Mouse (Mus musculus) forebrain, postnatal 0 days (tissue): ENCODE measurements around the gene Trpv2. TPM values are rescaled to one million over a fixed set of nuclear protein-coding genes. Genes with fewer than 3 reads are reported as not detected.

ENCODE experiments used
- ATAC-seq: fragments of 200-750 bp; cut with Nextera tagmentation; 2 replicates; pipeline ENCODE4 v1.8.0; 2017; ENCODE audit warnings: mild to moderate bottlenecking, moderate library complexity
- DNase-seq: peaks from one replicate; pipeline ENCODE4 v3.0.0-alpha.2; 2015
- H3K27ac ChIP-seq: fragments of 300-500 bp; sonication (generic); 2 replicates; pipeline ENCODE4 v1.5.1; 2014; ENCODE audit warnings: low read depth, mild to moderate bottlenecking, antibody characterized with exemption, low read length, moderate library complexity, mixed read lengths
- H3K27me3 ChIP-seq: fragments of 300-500 bp; sonication (generic); 2 replicates; pipeline ENCODE4 v1.6.1; 2014; ENCODE audit warnings: mild to moderate bottlenecking, low read length, mixed read lengths; ENCODE audit not compliant: insufficient read depth
- H3K36me3 ChIP-seq: fragments of 300-500 bp; sonication (generic); 2 replicates; pipeline ENCODE4 v1.6.1; 2014; ENCODE audit warnings: mild to moderate bottlenecking, moderate library complexity; ENCODE audit not compliant: insufficient read depth
- H3K4me1 ChIP-seq: fragments of 300-500 bp; sonication (generic); 2 replicates; pipeline ENCODE4 v1.6.1; 2014; ENCODE audit warnings: antibody characterized with exemption; ENCODE audit not compliant: insufficient read depth
- H3K4me2 ChIP-seq: fragments of 300-500 bp; sonication (generic); 2 replicates; pipeline ENCODE4 v1.6.1; 2014; ENCODE audit warnings: low read depth, mild to moderate bottlenecking, moderate library complexity
- H3K4me3 ChIP-seq: fragments of 300-500 bp; sonication (generic); 2 replicates; pipeline ENCODE4 v1.5.1; 2014; ENCODE audit warnings: low read depth, low read length, mixed read lengths
- H3K9ac ChIP-seq: fragments of 300-500 bp; sonication (generic); 2 replicates; pipeline ENCODE4 v1.6.1; 2014; ENCODE audit warnings: mild to moderate bottlenecking
- H3K9me3 ChIP-seq: fragments of 300-500 bp; sonication (generic); 2 replicates; pipeline ENCODE4 v1.6.1; 2016; ENCODE audit warnings: low read length
- CTCF ChIP-seq: sonication (generic); IDR thresholded peaks from 2 replicates; pipeline ENCODE4 v1.5.1; 2016; ENCODE audit warnings: antibody characterized with exemption, control low read depth, low read depth
- WGBS: fragments of 180-500 bp; shearing (Covaris S2); extraction: QIAGEN DNeasy Blood & Tissue Kit; methylation state at CpG from one replicate; pipeline ENCODE4 v1.1.7; 2014; 5-methylcytosine and 5-hydroxymethylcytosine counted together
- polyA plus RNA-seq: library from polyadenylated mRNA; unstranded; fragments of >200 nt; fragmentation: Nextera tagmentation; extraction: Ambion mirVana; gene quantifications from 2 replicates; pipeline ENCODE4 v1.2.1, GENCODE M21; 2015
- total RNA-seq: library from RNA; depleted of rRNA; stranded (reverse); fragments of >200 nt; gene quantifications from 2 replicates; pipeline ENCODE4 v1.2.3, GENCODE M21; 2014

The Trpv2 gene
- total and polyA plus RNA-seq, 2 experiments from 2014 or later, result 26.2 to 46.6 TPM

GRCm38 (mm10) chr11:62591026-62591425 is 16.7 kb downstream of the Trpv2 start:
- H3K27ac ChIP-seq, result no peak overlapping the region
- 68% methylated on average over 2 of the region's 2 CpGs for whole genome bisulfite sequencing
- DNase-seq (no peak), ATAC-seq (no peak)
- no peak overlapping the region for H3K9ac ChIP-seq
- no peaks in the 10 kb centered on the region for H3K9me3 ChIP-seq
- peaks cover 23% of the 10 kb centered on the region for H3K36me3 ChIP-seq
- H3K4me3 ChIP-seq, result no peak overlapping the region
- H3K4me2 ChIP-seq, result no peak overlapping the region
- no peaks in the 10 kb centered on the region for H3K27me3 ChIP-seq
- TF ChIP-seq CTCF, result no peak
- no peaks in the 10 kb centered on the region for H3K4me1 ChIP-seq

GRCm38 (mm10) chr11:62591904-62592575 is 17.8 kb downstream of the Trpv2 start:
- DNase-seq (no peak), ATAC-seq (no peak)
- peaks cover 25% of the 10 kb centered on the region for H3K36me3 ChIP-seq
- TF ChIP-seq CTCF, result no peak
- H3K9ac ChIP-seq, result no peak overlapping the region
- no peaks in the 10 kb centered on the region for H3K27me3 ChIP-seq
- H3K9me3 ChIP-seq, result no peaks in the 10 kb centered on the region
- no peak overlapping the region for H3K4me2 ChIP-seq
- H3K27ac ChIP-seq, result no peak overlapping the region
- WGBS, result 68% methylated on average over 8 of the region's 8 CpGs
- no peaks in the 10 kb centered on the region for H3K4me1 ChIP-seq
- H3K4me3 ChIP-seq, result no peak overlapping the region

GRCm38 (mm10) chr11:62598571-62598970 is 24.3 kb downstream of the Trpv2 start:
- no peak for DNase-seq
- H3K27ac ChIP-seq, result no peak overlapping the region
- H3K9me3 ChIP-seq, result no peaks in the 10 kb centered on the region
- peaks cover 5% of the 10 kb centered on the region for H3K4me1 ChIP-seq
- H3K36me3 ChIP-seq, result peaks cover 18% of the 10 kb centered on the region
- H3K4me3 ChIP-seq, result no peak overlapping the region
- TF ChIP-seq CTCF, result no peak
- 86% methylated on average over 4 of the region's 4 CpGs for WGBS
- H3K9ac ChIP-seq, result no peak overlapping the region
- no peak overlapping the region for H3K4me2 ChIP-seq
- ATAC-seq, result no peak
- H3K27me3 ChIP-seq, result no peaks in the 10 kb centered on the region

DNA sequence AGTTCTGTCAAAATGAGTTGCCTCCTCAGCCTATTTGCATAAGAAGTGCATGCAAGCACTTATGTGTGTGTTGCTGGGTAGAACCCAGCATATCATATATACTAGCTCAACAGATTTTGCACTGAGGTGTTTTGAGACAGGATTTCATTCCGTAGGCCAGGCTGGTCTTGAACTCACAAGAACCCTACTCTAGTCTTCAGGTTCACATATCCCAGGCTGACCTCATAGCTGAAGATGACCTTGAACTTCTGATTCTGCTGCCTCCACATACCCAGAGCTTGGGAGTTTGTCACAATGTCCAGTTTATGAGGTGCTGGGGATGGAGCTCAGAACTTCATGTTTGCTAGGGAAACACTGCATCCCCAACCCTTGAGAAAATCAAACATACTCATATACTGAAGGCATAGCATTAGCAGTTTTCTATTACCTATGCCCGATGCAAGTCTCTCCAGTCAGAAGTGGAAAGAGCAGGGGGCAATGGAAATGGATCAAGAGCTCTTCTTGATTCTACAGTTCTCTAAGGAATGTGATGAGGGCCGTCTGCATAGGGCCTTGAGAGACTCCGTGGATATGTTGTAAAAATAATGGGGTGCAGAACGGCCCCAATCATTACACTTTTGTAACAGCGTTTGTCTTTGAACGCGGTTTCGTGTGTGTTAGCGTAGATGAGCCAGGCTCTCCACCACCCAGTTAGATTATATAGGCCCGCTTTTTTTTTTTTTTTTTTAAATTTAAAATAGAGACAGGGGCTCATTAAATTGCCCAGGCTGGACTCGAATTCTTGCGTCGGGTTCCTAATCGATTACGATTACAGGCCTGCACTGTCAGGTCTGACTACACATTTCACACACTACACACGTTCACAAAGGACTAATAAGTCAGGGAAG is 27.7 kb downstream of the Trpv2 start:
- H3K9ac ChIP-seq, result peak overlapping the region; percentile 57
- DNase-seq, result no peak
- ATAC-seq, result peak; percentile 25
- H3K36me3 ChIP-seq, result peaks cover 35% of the 10 kb centered on the region
- peak overlapping the region; percentile 60 for H3K4me2 ChIP-seq
- H3K27me3 ChIP-seq, result no peaks in the 10 kb centered on the region
- H3K27ac ChIP-seq, result peak overlapping the region; percentile 83
- no peaks in the 10 kb centered on the region for H3K9me3 ChIP-seq
- H3K4me3 ChIP-seq, result peak overlapping the region; percentile 77
- no peak for TF ChIP-seq CTCF
- peaks cover 26% of the 10 kb centered on the region for H3K4me1 ChIP-seq
- 12% methylated on average over 17 of the region's 17 CpGs for WGBS

DNA sequence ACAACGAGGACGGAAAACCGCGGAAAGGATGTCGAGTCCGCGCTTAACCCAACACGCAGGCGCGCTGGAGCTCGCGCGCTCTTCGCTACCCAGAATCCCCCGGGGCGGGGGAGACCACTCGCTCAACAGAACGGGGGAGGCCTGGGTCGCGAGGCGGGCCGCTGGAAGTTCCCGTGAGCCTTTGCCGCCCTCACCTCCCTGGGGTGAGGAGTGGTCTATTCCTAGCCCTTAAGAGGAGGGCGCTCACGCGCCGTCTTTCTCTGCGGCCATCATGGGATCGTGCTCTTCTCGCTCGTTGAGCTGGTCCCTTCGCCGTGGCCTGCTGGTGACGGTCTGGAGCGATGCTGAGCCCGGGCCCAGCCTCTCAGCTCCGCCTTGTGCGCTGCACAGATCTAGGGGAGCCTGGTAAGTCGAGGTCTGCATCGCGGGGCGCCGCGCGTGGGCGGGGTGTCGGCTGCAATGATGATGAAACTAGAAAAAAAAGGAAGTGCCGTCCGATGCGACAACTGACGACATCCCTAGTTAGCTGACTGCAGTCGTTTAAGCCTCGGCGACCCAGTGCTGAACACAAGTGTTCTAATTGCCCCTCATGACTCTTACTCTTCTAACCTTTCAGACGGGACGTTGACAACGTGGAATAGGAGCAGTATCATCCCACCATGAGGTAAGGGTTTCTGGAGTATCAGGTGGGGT is 28.5 kb downstream of the Trpv2 start:
- H3K9me3 ChIP-seq, result no peaks in the 10 kb centered on the region
- ATAC-seq (peak; percentile 97), DNase-seq (peak; percentile 99)
- 1% methylated on average over 58 of the region's 58 CpGs for WGBS
- no peaks in the 10 kb centered on the region for H3K27me3 ChIP-seq
- H3K4me3 ChIP-seq, result peak overlapping the region; percentile 77
- H3K9ac ChIP-seq, result peak overlapping the region; percentile 93
- H3K4me2 ChIP-seq, result peak overlapping the region; percentile 60
- peak overlapping the region; percentile 94 for H3K27ac ChIP-seq
- peak; percentile 48 for TF ChIP-seq CTCF
- H3K4me1 ChIP-seq, result peaks cover 26% of the 10 kb centered on the region
- H3K36me3 ChIP-seq, result peaks cover 38% of the 10 kb centered on the region

DNA sequence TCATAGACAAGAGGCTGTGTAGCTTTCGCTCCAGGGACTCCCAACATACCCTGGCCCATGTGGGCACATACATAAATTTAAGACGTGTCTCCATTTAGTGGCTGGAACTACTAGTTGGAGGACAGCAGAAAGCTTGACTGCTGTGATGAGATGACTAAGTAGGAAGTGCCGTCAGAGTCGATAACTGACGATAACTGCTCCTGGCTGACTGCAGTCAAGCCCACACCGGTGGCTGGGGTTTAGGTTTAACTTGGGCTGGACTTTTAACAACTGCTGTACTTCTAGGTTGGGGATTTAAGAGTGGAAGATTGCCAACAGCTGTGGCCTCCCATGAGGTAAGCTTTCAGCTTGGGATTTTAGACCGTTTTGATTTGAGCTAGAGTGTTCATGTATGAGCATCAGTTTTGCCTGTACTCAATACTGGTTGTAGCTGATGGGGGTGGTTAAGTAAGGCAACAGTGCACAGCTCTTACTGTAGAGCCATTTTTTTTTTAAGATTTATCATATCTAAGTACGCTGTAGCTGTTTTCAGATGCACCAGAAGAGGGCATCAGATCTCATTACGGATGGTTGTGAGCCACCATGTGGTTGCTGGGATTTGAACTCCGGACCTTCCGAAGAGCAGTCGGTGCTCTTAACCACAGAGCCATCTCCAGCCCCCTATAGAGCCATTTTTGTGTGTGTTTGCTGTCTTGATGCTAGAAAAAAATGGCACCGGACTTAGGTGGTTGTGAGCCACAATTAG is 29.2 kb downstream of the Trpv2 start:
- DNase-seq, result no peak
- WGBS, result under 1% methylated on average over 13 of the region's 13 CpGs
- H3K9me3 ChIP-seq, result no peaks in the 10 kb centered on the region
- peak overlapping the region; percentile 60 for H3K4me2 ChIP-seq
- ATAC-seq, result no peak
- H3K4me3 ChIP-seq, result peak overlapping the region; percentile 77
- no peaks in the 10 kb centered on the region for H3K27me3 ChIP-seq
- peak overlapping the region; percentile 94 for H3K27ac ChIP-seq
- peak overlapping the region; percentile 93 for H3K9ac ChIP-seq
- TF ChIP-seq CTCF, result peak; percentile 53
- H3K4me1 ChIP-seq, result peaks cover 26% of the 10 kb centered on the region
- H3K36me3 ChIP-seq, result peaks cover 45% of the 10 kb centered on the region
